Mouse (Mus musculus) right cerebral cortex, postnatal 4 days (tissue): ENCODE data around the gene Gm9817.
"Not testable (repeated sequence)": the region's sequence is repeated elsewhere in the genome, so short reads cannot be mapped to it uniquely, and the experiment has no call there.

Experiments used
- DNase-seq: peaks from one replicate; pipeline ENCODE4 v3.0.0-alpha.2; 2022

Gm9817 gene

DNA sequence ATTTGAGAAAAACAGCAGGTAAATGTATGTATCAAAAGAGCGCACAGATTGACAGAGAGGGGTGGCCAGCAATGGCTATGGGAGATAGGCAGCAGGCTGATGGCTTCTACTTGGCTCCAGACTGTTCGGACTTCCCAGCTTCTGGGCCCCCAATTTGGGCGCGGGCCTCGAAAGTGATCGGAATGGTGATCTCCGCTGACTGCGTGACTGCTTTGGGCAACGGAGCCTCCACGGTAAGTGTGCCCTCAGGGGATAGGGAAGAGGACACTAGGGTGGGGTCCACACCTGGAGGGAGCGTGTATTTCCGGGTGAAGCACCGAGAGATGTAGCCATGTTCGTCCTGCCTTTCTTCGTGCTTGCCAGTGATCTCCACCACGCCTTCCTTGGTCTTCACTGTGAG lies at the start of gene Gm9817:
Gm9817 (plus strand) TSS at position 301 of the 400 bp plus-strand sequence.
- DNase-seq, result not testable (repeated sequence)

DNA sequence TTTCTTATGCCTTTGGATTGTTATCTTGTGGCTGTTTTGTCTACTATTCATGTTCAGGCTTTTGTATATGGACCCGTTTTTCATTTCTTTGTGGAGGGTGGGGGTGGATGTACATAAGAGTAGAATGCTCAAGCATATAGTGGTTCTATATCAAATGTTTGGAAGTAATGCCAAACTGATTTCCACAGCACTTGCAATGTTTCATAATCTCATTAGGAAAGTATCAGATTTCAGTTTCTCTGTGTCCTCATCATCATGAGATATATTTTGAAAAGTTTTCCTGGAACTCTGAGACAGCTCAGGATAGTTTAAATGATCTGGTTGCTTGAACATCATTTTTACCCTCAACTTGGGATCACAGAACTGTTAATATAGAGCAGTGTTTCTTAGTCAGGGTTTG lies 48.7 kb upstream of the Gm9817 start:
- DNase-seq, result no peak

DNA sequence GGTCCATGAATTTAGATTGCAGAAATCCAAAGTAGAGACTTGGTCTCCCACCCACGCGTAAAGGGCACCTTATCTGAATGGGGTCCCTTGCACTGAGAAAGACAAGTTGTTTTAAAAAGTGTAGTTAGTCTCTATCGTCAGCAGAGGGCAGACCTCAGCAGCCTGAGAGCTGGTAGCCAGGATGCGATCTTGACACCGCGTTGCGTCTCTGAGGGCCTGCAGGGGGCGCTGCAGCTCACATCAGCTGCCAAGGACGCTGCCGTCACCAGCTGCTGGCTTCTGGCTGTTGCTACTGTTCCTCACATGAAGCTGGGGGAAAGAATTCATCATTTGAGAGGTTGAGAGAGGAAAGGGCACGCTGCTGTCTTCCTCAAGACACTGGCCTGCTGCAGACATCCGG lies 47.7 kb upstream of the Gm9817 start:
- DNase-seq, result peak; percentile 92

DNA sequence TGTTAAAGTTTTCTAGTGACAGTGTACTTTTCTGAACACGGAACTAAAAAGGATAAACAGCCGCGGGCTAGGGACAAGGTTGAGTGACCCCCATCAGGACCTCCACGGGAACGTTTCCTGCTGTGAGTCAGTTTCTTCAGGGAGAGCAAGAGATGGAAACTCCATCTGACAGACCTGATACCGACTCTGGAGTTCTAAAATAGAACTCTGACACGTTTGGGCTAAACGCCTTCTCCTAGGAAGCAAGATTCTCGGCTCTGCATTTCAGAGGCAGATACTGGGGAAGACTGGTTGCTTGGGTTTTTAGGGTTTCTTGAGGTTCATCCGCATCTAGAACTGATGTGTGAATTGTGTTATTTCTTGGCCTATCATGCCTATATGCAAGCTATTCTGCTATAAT lies 47.2 kb upstream of the Gm9817 start:
- DNase-seq, result no peak

- no peak for DNase-seq
Measured at GRCm38 (mm10) chr13:45031748-45032147, 46.7 kb upstream of the Gm9817 start.

DNA sequence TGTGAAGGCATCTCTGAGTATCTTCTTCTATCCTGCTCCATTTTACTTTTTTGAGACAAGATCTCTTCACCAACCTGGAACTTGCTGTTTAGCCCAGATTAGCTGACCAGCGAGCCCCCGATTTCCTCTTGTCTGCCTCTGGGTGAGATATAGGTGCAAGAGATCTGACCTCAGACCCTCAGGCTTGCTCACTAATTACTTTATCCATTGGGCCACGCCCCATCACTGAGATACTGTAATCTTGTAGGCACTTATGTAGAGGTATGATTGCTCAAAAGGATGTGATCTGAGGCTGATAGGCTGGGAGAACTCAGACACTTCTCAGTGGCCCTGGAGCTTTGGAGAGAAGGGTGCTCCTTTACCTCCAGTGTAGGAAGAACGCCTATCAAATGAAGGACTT lies 46.0 kb upstream of the Gm9817 start:
- DNase-seq, result no peak

DNA sequence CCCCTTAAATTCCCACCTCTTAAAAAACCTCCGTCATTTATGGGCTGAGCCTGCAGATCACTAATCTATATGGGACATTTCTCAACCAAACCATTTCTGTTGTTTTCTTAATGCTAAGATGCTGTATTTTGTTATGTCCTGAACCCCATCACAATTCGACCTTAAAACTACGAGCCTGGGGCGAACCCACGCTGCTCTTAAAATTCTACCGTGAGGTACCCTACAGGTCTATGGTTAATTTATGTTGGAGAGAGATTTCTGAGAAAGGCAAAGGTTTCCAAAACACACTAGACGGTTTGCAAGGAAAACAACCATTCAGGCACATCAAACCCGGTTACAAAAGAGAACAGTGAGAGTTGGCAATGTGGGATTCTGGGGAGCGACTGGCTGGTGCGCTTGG lies 45.1 kb upstream of the Gm9817 start:
- DNase-seq, result no peak

GRCm38 (mm10) chr13:45034759-45035158 lies 43.7 kb upstream of the Gm9817 start:
- DNase-seq, result no peak

GRCm38 (mm10) chr13:45036417-45036816 lies 42.1 kb upstream of the Gm9817 start:
- DNase-seq, result no peak

- DNase-seq, result no peak
Measured at GRCm38 (mm10) chr13:45040195-45040594, 38.3 kb upstream of the Gm9817 start.

- no peak for DNase-seq
Measured at GRCm38 (mm10) chr13:45040741-45041140, 37.8 kb upstream of the Gm9817 start.

DNA sequence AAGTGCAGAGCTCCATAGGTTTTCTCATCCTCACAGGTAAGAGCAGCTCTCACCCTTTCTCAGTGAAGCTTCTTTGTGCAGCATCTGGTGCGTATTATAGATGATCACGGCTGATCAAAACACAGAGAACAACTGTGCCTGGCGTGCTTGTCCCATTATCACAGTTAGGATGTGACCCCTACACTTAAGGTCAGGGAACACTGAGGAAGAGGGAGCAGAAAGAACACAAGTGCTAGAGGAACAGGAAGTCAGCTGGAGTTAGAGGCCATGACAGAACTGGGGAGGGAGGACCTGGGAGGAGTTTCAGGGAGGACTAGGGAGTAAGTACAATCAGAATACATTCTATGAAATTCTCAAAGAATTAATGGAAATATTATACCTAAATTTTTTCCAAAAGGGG lies 35.0 kb upstream of the Gm9817 start:
- no peak for DNase-seq

DNA sequence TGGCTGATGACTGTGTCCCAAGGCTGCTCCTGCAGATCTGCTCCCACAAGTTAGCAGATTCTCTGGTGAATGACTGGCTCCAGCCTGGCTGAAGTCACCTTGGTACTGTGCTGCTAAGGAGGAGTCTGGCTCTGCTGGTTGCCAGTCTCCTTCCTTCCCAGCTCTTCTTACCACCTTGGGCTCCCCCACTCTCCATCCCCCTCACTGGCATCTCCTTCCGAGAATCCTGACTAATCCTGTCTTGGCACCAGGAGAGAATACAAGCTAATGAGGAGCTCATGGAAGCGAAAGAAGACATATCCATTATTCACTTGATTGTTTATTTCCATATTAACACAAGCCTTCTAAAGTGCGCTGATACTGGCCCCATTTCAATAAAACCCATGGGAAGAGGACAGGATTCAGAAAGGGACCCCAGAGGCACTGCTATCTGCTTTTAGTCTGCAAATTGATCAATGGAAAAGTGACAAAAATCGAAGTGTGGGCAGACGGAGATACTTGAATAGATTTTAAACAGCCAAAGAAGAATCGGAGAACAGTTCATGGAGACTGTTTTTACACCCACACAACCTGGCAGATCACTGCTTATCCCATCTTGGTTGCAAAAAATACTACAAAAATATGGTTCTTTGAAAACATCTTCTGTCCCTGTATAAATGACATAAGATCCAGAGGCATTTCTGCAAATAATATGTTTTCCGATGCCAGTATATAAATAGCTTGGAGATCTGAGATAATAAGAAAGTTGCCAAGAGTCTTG lies 29.1 kb upstream of the Gm9817 start:
- DNase-seq, result no peak

- DNase-seq, result no peak
Measured at GRCm38 (mm10) chr13:45052805-45053204, 25.7 kb upstream of the Gm9817 start.

GRCm38 (mm10) chr13:45053843-45054242 lies 24.6 kb upstream of the Gm9817 start:
- no peak for DNase-seq

DNA sequence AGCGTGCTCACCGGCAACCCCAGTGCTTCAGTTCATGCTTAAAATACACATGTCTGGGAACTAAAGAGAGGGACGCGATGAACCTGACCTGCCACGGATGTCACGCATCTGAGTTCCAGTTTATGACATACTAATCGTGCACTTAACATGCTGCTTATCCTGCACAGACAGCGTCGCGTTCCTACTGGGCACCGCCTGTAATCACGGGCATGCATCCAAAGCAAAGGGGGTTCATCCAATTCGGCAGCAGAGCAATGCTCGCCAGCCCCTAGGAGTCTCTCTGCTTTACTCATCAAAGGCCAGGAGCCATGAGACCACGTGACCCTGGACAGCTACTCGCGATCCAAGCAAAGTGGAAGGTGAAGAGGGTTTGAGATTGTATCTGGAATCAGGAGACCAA lies 19.3 kb upstream of the Gm9817 start:
- no peak for DNase-seq

- DNase-seq, result no peak
Measured at GRCm38 (mm10) chr13:45063146-45063545, 15.3 kb upstream of the Gm9817 start.

DNA sequence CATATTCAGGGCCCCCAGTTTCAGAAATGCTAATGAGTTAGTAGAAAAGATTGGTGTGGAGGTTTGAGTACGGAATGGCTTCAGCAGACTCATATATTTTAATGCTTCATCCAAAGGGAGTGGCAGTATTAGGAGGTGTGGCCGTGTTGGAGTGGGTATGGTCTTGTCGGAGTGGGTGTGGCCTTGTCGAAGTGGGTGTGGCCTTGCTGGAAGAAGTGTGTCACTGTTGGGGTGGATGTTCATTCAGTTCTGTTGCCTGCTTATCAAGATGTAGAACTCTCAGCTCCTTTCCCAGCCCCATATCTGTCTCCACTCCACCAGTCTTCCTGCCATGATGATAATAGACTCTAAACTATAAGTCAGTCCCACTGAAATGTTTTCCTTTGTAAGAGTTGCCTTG lies 13.5 kb upstream of the Gm9817 start:
- DNase-seq, result no peak

- DNase-seq, result no peak
Measured at GRCm38 (mm10) chr13:45070366-45070765, 8.1 kb upstream of the Gm9817 start.

- DNase-seq, result no peak
Measured at GRCm38 (mm10) chr13:45075012-45075411, 3.5 kb upstream of the Gm9817 start.

DNA sequence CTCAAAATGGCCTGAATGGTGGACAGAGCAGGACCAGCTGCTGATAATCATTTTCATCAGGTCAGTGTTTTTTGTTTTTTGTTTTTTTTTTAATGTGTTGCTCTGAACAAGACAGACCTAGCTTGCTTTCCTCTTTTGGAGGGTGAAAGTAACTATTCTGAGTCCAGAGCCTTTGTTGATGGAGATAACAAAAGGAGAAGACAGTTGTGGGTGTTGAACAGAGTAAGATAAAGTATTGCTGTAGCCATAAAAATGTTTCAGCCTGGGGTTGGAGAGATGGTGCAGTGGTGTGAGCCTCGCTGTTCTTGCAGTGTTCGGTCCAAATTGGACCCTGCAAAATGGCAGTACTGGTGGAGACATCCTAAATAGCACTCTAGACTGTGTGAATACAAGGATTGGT lies 2.8 kb upstream of the Gm9817 start:
- DNase-seq, result no peak

GRCm38 (mm10) chr13:45080771-45081170 lies 2.3 kb downstream of the Gm9817 start:
- no peak for DNase-seq

DNA sequence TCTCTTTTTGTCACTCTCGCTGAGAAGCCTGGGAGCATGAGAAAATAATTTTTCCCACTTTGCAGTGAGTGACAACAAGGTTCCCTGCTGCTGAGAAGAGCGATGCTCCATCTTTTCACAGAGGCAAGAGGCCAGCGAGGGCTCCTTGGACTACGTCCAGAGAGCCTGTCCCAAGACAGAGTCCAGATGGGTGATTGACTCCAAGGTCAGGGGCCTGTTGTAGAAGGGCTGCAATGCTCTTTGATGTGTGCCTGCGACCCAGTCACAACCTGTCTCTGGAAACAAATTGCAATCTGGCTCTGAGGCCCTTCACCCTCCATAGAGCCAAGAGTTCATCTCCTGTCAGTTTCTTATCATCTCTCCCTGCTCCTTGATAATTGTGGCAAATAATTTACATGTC lies 5.2 kb downstream of the Gm9817 start:
- no peak for DNase-seq

GRCm38 (mm10) chr13:45088796-45089221 lies 10.3 kb downstream of the Gm9817 start:
- DNase-seq, result no peak

- DNase-seq, result no peak
Measured at GRCm38 (mm10) chr13:45089846-45090245, 11.4 kb downstream of the Gm9817 start.
